Mouse (Mus musculus) midbrain, embryonic 16.5 days (tissue): ENCODE data around the gene Sema4b. TPM values are rescaled to one million over a fixed set of nuclear protein-coding genes. Genes with fewer than 3 reads are reported as not detected.

Source experiments
- ATAC-seq: fragments of 200-750 bp; cut with Nextera tagmentation; 2 replicates; pipeline ENCODE4 v1.8.0; 2017; ENCODE audit warnings: moderate TSS enrichment
- H3K27ac ChIP-seq: fragments of 300-500 bp; sonication (generic); 2 replicates; pipeline ENCODE4 v1.5.1; 2014; ENCODE audit warnings: mild to moderate bottlenecking, low read length, mixed read lengths
- H3K27me3 ChIP-seq: fragments of 300-500 bp; sonication (generic); 2 replicates; pipeline ENCODE4 v1.6.1; 2014; ENCODE audit warnings: low read depth, low read length, mixed read lengths; ENCODE audit not compliant: control insufficient read depth, insufficient read depth
- H3K36me3 ChIP-seq: fragments of 300-500 bp; sonication (generic); 2 replicates; pipeline ENCODE4 v1.6.1; 2014; ENCODE audit warnings: mild to moderate bottlenecking, low read length, moderate library complexity, mixed read lengths; ENCODE audit not compliant: control insufficient read depth, insufficient read depth
- H3K4me1 ChIP-seq: fragments of 300-500 bp; sonication (generic); 2 replicates; pipeline ENCODE4 v1.6.1; 2014; ENCODE audit warnings: mild to moderate bottlenecking, low read length, mixed read lengths; ENCODE audit not compliant: control insufficient read depth, insufficient read depth
- H3K4me2 ChIP-seq: fragments of 300-500 bp; sonication (generic); 2 replicates; pipeline ENCODE4 v1.6.1; 2014; ENCODE audit warnings: mild to moderate bottlenecking, low read length, mixed read lengths
- H3K4me3 ChIP-seq: fragments of 300-500 bp; sonication (generic); 2 replicates; pipeline ENCODE4 v1.5.1; 2014; ENCODE audit warnings: low read depth, mild to moderate bottlenecking, low read length, moderate library complexity, mixed read lengths
- H3K9ac ChIP-seq: fragments of 300-500 bp; sonication (generic); 2 replicates; pipeline ENCODE4 v1.6.1; 2014; ENCODE audit warnings: low read depth, low read length, mixed read lengths
- H3K9me3 ChIP-seq: fragments of 300-500 bp; sonication (generic); replicated peaks from 2 replicates; pipeline ENCODE4 v1.6.1; 2014; ENCODE audit warnings: mild to moderate bottlenecking, low read length, mixed read lengths; ENCODE audit not compliant: control insufficient read depth, poor library complexity, severe bottlenecking
- WGBS: fragments of 180-500 bp; shearing (Covaris S2); extraction: QIAGEN DNeasy Blood & Tissue Kit; methylation state at CpG from one replicate; pipeline ENCODE4 v1.1.7; 2014; 5-methylcytosine and 5-hydroxymethylcytosine counted together
- polyA plus RNA-seq: library from polyadenylated mRNA; unstranded; fragments of >200 nt; fragmentation: Nextera tagmentation; extraction: Ambion mirVana; gene quantifications from 2 replicates; pipeline ENCODE4 v1.2.1, GENCODE M21; 2015

The Sema4b gene
- polyA plus RNA-seq, 1 experiment from 2014 or later = 25.3 TPM

- ATAC-seq = no peak
- H3K9me3 ChIP-seq = no peaks in the 10 kb centered on the region
- WGBS = 35% methylated on average over 5 of the region's 5 CpGs
- H3K27ac ChIP-seq = peak overlapping the region; percentile 73
- no peaks in the 10 kb centered on the region for H3K27me3 ChIP-seq
- H3K4me2 ChIP-seq = no peak overlapping the region
- peak overlapping the region; percentile 15; the same call in 1 of the 2 replicates for H3K9ac ChIP-seq
- no peaks in the 10 kb centered on the region for H3K36me3 ChIP-seq
- no peak overlapping the region for H3K4me3 ChIP-seq
- H3K4me1 ChIP-seq = peaks cover 49% of the 10 kb centered on the region
Observed at GRCm38 (mm10) chr7:80191455-80191854, 4.8 kb downstream of the Sema4b start.

DNA sequence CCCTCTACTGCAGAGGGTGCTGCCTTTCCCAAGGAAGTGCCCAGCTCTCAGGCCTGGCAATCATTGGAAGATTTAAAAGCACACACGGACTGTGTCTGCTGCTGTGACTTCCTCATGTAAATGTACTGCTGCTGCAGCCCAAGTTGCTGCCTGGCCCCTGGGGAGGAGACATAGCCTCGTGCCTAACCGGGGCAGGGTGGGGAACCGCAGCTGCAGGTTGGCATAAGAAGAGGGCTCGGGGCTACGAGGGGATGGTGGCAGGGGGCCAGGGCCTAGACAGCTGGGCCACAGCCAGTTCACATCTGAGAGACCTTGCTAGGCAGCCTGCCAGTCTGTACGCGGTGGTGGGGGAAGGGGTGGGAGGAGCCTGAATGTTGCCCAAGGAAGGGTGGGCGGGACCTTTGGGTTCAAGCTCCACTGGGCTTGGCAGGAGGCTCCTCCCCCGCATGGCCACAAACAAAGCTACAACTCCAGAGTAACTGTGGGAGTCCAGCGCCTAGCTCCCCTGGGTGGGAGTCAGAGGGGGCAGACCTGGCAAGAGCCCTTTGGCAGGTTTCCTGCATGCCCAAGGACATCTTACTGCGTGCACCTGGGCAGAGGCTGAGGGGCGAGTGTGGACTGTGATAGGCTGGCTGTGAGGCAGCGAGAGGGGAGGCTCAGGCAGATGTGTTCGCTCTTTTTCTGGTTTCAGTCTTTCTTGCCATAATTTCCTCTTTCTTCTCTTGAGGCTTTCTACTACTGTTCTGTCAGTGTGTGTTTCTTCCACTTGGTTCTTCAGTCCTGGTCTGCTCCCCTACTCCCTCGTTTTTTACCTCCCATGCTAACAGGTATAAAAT is 5.8 kb downstream of the Sema4b start:
- Histone ChIP-seq H3K36me3 (no peaks in the 10 kb centered on the region), H3K4me3 (no peak overlapping the region), H3K9me3 (no peaks in the 10 kb centered on the region), H3K4me2 (peak overlapping the region; percentile 37), H3K9ac (peak overlapping the region; percentile 58), H3K4me1 (peaks cover 50% of the 10 kb centered on the region), H3K27me3 (no peaks in the 10 kb centered on the region), H3K27ac (peak overlapping the region; percentile 73)
- WGBS = 9% methylated on average over 16 of the region's 16 CpGs
- peak; percentile 66 for ATAC-seq

DNA sequence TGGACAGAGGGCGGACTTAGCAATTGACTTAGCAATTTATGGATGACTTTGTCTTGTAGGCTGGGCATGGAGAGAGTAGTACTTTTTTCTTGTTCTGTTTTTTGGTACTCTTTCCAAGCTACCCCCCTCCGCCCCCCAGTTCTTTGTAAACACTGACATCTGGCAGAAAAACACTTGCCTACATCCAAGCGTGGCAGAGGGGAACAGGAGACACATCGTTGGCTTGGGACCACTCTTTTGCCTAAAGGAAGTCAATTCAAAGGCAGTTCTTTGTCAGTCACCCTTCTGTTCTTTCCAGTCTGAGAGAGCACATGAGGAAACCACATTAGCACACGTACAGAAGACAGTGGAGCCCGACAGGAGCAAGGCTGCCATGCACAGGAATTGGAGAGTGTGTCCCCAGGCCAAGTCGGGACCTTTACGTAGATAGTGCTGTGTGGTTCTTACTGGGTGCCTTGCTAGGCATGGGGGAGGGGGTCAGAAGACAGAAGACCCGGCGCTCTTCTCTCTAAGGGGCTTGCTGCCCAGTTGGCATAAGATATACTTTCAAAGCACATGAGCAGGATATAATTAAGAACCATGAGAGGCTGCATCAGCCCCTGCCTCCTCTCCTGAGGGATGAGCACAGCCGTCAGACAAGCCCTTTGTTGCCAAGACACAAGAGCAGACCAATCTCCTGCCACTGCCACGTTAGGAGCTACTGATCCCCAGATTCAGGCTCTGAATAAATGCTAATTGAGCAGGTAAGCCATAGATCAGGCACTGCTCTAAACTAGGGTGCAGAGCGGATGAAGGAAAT is 7.5 kb downstream of the Sema4b start:
- peaks cover 42% of the 10 kb centered on the region for H3K4me1 ChIP-seq
- no peaks in the 10 kb centered on the region for H3K36me3 ChIP-seq
- WGBS = 40% methylated on average over 13 of the region's 13 CpGs
- no peaks in the 10 kb centered on the region for H3K27me3 ChIP-seq
- no peak overlapping the region for H3K4me3 ChIP-seq
- H3K27ac ChIP-seq = peak overlapping the region; percentile 67
- 0 out of 2 replicates have a peak overlapping the region, but pooled peaks have one; percentile 42 for H3K9ac ChIP-seq
- H3K9me3 ChIP-seq = no peaks in the 10 kb centered on the region
- H3K4me2 ChIP-seq = peak overlapping the region; percentile 19; the same call in 1 of the 2 replicates
- ATAC-seq = no peak

GRCm38 (mm10) chr7:80195146-80195545 is 8.5 kb downstream of the Sema4b start:
- H3K4me1 ChIP-seq = peaks cover 47% of the 10 kb centered on the region
- WGBS = 95% methylated on average over 5 of the region's 5 CpGs
- no peak for ATAC-seq

DNA sequence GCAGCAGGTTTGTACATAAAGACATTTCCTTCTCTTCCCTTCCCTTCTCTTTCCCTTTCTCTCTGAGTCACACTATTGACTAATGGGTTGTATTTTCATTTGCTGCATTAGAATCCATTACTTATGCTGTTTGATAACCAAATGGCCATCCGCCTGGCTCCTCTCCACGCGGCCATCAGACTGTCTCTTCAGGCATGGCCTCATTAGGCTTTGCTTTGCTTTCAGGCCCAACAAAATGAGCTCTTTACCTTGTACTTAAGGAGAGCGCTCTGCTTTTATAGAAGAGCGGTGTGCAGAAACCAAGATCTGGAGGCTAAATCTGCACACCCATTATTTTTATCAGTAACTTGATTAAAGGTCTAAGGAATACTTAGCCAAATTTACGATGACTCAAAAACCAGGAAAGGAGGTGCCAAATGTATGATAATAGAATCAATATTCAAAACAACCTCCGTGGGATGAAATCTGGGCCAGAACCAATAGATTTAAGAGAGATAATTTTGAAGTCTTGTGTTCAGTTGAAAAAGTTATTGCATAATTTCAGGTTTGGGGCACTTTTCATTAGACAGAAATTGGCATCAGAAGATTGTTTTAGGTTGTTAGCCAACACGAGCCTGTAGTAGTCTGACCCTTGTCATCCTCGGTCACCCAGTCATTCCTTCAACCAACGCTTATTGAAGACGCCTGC is 9.1 kb downstream of the Sema4b start:
- no peak overlapping the region for H3K4me3 ChIP-seq
- H3K9me3 ChIP-seq = no peaks in the 10 kb centered on the region
- H3K9ac ChIP-seq = no peak overlapping the region
- no peak overlapping the region for H3K27ac ChIP-seq
- WGBS = 84% methylated on average over 10 of the region's 11 CpGs
- H3K4me2 ChIP-seq = no peak overlapping the region
- ATAC-seq = no peak
- no peaks in the 10 kb centered on the region for H3K27me3 ChIP-seq
- peaks cover 52% of the 10 kb centered on the region for H3K4me1 ChIP-seq
- no peaks in the 10 kb centered on the region for H3K36me3 ChIP-seq

More at GRCm38 (mm10) chr7:80195146-80195545, 8.5 kb downstream of the Sema4b start:
- no peak overlapping the region for H3K4me2 ChIP-seq
- H3K36me3 ChIP-seq = no peaks in the 10 kb centered on the region
- H3K9ac ChIP-seq = no peak overlapping the region
- no peak overlapping the region for H3K4me3 ChIP-seq
- no peak overlapping the region for H3K27ac ChIP-seq
- H3K9me3 ChIP-seq = no peaks in the 10 kb centered on the region
- no peaks in the 10 kb centered on the region for H3K27me3 ChIP-seq

DNA sequence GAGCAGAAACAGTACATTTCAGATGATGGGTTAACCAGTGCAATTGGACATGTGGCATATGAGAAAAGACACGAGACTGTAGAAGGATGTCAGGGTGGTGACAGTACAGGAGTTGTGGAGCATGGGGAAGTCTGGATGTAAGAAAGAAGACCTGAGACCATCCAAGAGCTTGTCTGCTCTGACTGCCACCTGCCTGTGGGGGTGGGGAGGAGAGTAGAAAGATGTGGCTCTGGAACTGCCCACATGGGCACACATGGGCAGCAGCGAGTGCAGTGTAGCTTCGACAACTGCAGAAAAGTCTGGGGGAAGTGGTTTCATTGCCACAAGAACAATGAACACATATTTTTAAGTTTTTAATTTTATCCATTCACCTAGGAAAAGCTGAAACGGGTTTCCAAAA is 10.7 kb downstream of the Sema4b start:
- Histone ChIP-seq H3K27me3 (no peaks in the 10 kb centered on the region), H3K4me2 (peak overlapping the region; percentile 79), H3K9ac (peak overlapping the region; percentile 68), H3K9me3 (no peaks in the 10 kb centered on the region), H3K27ac (peak overlapping the region; percentile 95), H3K4me1 (peaks cover 55% of the 10 kb centered on the region), H3K4me3 (peak overlapping the region; percentile 75), H3K36me3 (no peaks in the 10 kb centered on the region)
- 10% methylated on average over 4 of the region's 4 CpGs for WGBS
- no peak for ATAC-seq

DNA sequence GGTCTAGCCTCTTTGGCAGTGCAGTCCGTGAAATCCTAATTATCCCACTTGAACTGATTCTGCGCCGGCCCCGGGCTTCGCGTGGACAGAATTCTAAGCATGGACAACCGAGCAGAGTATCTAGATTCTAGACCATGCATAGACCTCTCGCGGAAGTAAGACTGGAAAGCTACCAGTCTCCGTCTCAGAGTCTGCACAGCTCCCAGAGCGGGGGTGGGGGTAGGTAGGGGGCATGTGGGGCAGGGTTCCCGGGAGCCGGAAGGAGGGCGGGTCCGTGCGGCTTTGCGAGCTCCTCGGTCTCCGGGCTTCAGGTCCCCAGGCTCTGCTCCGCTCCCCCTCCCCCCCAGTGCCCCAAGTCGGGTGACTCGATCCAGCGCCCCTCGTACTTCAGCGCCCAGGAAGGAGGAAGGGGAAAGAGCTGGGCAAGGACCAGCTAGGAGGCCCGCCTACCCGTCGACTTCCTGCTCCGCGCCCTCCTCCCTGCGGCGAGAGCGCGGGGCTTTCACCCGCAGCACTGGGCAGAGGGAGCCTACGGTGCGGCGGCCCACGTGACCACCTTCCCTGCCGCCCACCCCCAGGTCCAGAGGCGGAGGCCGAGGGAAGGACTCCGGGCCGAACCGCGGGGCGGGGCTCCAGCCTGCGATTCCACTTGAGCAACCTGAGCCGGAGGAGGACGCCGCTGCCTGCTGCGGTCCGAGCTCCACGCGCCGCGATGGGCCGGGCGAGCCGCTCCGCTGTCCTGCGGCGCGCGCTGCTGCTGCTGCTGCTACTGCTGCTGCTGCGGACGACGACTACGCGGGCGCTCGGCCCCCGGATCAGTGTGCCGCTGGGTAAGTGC is 11.5 kb downstream of the Sema4b start:
- Histone ChIP-seq H3K4me3 (peak overlapping the region; percentile 75), H3K4me1 (peaks cover 56% of the 10 kb centered on the region), H3K9me3 (no peaks in the 10 kb centered on the region), H3K9ac (peak overlapping the region; percentile 68), H3K36me3 (no peaks in the 10 kb centered on the region), H3K4me2 (peak overlapping the region; percentile 79), H3K27me3 (no peaks in the 10 kb centered on the region), H3K27ac (peak overlapping the region; percentile 95)
- under 1% methylated on average over 66 of the region's 74 CpGs for WGBS
- ATAC-seq = peak; percentile 90

DNA sequence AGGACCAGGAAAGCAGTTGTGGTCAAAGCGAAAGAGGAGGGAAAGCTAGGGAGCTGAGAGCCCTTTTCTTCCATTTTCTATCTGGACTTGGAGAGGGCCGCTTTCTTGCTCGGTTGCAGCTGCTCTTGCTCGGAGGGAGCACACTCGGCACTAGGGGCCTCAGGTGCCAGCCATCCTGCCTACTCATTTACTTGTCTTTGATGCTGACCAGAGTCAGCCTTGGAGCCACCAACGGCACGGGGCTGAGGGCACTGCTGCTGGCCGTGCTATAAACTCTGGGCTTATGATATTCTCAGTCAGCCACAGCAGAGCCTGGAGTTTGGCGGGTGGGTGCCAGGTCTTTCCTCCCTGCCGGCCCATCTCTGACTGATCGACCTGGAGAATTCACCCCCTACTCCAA is 12.2 kb downstream of the Sema4b start:
- under 1% methylated on average over 11 of the region's 11 CpGs for WGBS
- H3K36me3 ChIP-seq = no peaks in the 10 kb centered on the region
- H3K4me2 ChIP-seq = peak overlapping the region; percentile 79
- no peaks in the 10 kb centered on the region for H3K27me3 ChIP-seq
- peaks cover 59% of the 10 kb centered on the region for H3K4me1 ChIP-seq
- peak overlapping the region; percentile 68 for H3K9ac ChIP-seq
- ATAC-seq = peak; percentile 29; the same call in 1 of the 2 replicates
- peak overlapping the region; percentile 75 for H3K4me3 ChIP-seq
- no peaks in the 10 kb centered on the region for H3K9me3 ChIP-seq
- H3K27ac ChIP-seq = peak overlapping the region; percentile 95
